Mouse (Mus musculus) cerebellum, adult (tissue): Measurements from ENCODE around the gene Cep112.
"Not testable (repeated sequence)": the region's sequence is repeated elsewhere in the genome, so short reads cannot be mapped to it uniquely, and the experiment has no call there.

ENCODE experiments used
- ATAC-seq: cut with Nextera tagmentation; 2 replicates; pipeline ENCODE4 v1.9.2; 2017; ENCODE audit warnings: mild to moderate bottlenecking, moderate library complexity, mixed read lengths; ENCODE audit not compliant: insufficient number of reproducible peaks, low FRiP score, low TSS enrichment

The Cep112 gene

DNA sequence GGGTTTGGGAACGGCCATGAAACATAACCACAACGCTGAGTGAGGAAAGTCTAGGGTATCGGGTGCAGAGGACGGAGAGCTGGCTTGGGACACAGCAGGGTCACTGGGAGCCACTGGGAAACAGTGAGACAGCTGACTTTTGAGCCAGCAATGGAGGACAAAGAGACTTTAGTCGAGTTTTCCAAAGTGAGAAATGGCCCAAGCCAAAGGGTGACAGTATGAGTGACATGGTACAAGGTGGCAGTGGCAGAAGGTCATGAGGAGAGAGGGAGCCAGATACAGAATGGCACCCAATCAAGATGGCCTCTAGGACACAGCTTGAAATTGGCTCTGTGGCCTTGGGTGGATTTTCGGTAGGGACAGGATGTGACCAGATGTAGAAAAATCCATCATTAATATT, 433.9 kb downstream of the Cep112 start:
- no peak for ATAC-seq

DNA sequence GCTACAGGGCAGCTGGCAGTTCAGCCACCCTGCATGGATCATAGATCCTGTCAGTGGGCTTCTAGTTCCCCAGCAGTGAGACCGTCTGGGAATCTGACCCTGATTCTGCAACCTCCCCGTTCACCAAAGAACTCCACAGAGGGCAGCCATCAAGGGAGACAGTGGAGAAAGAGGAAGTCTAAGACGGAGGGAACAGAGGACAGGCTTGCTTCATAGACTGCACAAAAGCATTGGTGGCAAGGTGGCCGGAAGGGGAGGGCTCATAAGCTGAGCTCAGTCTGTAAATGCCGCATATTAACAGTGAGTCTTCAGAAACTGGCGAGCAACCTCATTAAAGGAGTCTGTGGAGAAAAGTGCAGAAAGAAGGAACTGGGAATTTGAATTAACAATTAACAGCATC, 437.4 kb downstream of the Cep112 start:
- ATAC-seq: no peak

DNA sequence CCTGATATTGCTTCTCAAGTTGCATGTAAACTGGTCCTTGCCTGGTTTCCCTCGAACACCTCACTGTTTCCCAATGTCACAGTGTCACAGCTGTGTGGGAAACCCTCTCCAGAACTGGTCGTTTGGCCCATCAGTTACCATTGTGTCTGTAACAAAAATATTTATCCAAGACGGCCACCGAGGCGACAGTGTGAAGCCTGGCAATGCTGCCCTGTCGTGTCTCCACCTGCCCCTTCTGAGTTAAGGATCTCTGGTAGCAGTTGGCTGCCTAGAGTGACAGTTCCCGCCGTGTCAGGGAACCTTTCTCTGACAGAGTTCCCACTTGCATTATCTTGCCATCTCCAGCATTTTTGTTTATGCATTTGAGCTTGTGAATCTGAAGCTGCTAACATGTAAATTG, 440.8 kb downstream of the Cep112 start:
- no peak for ATAC-seq

DNA sequence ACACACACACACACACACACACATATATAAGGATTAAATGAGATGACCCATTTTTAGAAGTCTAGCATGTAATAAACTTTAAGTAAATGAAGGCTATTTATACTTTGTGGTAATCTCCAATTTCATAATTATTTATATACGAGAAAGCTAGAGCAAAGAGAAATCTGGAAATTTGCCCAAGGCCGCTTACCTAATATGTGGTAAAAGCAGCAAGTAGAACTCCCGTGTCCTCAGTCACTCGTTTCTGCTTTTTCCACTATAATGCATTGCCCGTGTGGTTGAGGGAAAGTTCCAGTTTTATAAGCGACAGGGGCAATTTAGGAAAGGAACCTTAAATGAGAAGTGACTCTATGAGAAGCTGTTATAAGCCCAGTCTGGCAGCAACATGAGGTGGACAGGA, 442.5 kb downstream of the Cep112 start:
- no peak for ATAC-seq

DNA sequence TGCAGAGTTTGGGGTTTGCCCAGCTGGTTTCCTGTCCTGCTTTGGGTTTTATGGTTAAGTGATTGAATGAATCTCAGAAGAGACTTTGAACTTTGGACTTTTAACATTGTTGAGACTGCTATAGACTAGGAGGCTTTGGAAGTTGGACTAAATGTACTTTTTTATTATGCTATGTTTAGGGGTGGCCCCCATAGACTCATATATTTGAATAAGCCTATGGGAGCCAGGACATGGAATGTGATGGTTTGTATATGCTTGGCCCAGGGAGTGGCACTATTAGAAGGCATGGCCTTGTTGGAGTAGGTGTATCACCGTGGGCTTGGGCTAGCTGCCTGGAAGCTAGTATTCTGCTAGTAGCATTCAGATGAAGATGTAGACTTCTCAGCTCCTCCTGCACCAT, 446.3 kb downstream of the Cep112 start:
- not testable (repeated sequence) for ATAC-seq

DNA sequence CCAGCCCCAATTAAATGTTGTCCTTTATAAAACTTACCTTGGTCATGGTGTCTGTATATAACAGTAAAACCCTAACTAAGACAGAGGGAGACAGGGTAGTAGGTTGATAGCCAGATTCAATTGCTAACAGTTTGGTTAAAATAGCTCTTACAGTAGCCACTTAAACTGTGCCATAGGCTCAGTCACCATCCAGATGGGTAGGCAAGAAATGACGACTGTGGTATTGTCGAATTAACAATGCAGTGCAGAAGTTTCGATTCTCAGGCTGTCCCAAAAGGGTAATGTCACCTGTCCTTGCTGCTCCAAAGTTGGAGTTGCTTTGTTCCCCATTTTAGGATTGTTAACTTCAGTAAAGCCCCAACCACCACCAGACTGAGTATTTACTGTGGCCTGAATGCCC, 446.8 kb downstream of the Cep112 start:
- no peak for ATAC-seq

DNA sequence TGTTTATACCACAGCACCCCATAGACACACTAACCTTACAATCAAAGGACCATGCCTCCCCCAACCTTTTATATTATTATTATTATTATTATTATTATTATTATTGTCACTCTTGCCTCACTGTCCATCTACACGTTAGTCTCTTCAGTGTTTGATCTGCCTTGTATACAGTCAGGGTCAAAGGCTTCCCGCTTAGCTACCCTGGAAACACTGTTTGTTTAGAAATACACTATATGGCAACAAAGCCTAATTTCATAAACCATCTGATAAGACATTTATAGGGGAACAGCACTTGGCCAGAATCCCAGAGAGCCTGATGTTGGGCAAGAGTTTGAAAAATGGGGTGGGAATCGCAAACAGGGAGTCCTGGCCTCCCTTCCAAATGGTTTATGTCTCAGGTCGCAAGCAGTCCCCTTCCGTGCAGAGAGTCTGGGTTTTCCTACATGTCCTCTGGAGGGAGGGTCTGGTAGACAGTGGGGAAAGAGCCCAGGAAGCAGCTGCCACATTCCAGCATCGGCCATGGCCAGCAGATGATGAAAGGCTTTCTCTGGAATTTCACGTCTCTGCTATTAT, 451.7 kb downstream of the Cep112 start:
- ATAC-seq: no peak

DNA sequence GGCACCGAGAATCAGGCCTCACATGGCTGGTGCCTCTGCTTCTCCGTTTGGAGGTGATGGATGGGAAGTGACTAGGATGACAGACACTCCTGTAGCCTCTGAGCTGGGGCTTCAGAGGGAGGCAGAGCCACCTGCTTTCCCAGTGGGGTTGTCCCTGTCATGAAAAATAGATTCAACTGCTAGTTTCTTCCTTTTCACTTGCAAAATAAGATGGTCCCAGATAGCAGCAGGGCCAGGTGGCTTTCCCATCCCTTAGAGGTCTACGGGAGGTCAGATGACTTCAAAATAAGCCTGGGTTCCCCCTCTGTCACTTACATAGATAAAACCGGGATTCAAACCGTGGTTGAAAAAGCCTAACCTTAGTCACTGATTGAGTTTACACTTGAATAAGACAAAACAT, 452.5 kb downstream of the Cep112 start:
- ATAC-seq: no peak

DNA sequence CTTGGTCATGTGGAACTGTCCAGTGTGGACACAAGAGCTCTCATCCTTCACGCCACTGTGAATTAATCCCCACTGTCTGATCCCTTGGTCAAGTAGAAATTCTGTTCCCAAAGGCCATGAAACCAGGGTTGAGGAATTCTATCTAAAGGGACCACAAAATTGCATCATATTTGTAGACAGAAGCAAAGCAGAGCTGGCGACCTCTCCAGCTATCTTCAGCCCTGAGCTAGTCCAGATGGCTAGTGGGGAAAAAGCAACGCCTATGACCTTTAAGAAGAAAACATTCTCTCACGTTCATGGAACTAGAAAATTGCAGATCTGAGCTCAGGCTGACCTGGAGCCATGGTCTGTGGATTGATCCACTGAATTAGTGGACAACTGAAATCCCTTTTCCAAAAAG, 455.6 kb downstream of the Cep112 start:
- ATAC-seq: no peak

DNA sequence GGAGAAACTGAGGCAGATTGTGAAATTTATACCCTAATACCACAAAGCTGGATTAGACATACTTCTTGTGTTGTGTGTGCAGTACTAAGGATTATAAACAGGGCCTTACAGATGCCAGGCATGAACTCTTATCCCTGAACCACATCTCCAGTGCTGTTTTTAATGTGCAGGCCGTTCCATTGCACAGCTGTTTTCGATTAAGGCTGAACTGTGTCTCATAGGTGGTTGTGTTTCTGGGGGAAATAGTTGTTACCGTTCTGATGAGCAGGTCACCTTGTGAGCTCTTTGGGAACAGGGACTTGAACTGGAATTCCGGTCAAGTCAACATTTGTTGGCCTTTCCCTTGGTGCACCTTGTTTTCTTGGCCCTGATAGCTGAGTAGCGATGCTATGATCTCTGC, 456.7 kb downstream of the Cep112 start:
- no peak for ATAC-seq

DNA sequence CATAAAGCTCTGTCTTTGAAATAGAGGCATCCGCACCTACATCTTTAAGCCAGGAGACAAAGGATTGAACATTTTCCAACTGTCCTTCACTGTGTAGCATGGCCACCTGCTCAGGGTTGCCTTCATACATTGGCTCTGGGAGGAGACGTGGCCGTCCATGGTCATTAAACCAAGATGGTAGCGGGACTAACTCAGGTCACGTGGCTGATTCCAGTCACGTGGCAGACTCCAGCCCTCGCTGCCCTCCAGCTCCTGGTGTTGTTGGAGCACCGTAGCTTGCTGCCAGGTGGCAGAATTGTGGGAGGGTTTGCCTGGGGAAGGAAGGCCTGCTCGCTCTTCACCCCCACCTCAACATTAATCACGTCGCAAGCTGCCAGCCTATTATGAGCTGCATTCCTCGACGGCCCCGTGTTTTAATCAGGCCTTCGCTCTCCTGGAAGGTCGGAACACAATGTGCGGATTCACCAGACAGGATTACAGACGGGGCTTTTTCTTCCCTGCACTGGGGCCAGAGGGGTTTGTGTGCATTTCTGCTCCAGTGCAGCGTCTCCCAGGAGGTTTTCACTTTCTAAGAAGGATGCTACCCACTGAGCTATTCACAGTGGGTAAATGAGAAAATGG, 460.4 kb downstream of the Cep112 start:
- no peak for ATAC-seq

DNA sequence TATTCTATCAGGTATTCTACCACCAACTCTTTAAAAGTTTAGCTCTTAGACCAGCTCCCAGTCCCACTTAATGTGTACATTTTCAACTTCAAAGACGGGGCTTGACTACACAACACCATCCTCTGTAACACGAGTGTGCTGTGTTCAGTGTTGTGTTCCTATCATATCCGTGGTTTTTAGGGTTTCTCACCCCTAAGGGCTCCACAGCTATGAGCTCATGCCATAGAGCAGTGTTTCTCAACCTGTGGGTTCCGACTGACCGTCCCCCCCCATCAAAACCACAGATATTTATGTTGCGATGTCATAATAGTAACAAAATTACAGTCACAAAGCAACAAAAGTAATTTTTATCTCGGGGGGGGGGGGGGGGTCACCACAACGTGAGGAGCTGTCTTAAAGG, 461.1 kb downstream of the Cep112 start:
- ATAC-seq: no peak

DNA sequence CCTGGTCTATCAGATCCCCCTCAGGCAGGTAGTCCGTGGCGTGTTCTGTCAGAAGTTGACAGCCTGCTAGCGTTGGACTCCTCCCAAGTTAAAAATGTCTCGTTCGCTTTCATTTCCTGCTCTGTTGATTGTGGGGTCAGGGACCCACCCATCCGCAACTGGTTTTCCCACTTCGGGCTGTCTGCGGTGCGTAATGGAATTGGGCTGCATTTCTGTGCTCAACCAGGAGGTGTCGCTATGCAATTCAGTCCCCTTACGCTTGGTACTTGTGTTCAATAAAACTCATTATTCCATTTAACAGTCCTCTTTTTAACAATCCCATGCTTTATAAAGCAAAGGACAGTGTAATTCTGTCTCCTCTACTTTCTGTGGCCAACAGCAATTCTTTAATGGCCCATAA, 464.1 kb downstream of the Cep112 start:
- no peak for ATAC-seq

DNA sequence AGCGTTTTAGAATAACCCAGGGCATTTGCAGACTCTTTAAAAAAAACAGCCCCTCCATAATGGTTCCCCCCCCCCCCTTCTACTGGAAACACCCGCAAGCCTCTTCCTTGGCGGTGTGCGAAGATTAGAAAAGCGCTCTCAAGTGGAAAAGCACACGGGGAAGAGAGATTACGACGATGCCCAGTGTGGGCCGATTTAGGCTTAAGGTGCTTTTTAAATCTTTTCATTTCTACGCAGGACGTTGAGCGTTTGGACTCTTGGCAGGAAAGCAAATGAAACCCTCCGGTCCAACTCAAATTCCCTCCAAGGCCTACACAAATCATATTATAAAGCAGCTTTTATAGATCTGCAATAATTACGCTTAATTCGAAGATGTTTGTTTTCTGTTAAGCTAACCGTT, 465.6 kb downstream of the Cep112 start:
- ATAC-seq: no peak

DNA sequence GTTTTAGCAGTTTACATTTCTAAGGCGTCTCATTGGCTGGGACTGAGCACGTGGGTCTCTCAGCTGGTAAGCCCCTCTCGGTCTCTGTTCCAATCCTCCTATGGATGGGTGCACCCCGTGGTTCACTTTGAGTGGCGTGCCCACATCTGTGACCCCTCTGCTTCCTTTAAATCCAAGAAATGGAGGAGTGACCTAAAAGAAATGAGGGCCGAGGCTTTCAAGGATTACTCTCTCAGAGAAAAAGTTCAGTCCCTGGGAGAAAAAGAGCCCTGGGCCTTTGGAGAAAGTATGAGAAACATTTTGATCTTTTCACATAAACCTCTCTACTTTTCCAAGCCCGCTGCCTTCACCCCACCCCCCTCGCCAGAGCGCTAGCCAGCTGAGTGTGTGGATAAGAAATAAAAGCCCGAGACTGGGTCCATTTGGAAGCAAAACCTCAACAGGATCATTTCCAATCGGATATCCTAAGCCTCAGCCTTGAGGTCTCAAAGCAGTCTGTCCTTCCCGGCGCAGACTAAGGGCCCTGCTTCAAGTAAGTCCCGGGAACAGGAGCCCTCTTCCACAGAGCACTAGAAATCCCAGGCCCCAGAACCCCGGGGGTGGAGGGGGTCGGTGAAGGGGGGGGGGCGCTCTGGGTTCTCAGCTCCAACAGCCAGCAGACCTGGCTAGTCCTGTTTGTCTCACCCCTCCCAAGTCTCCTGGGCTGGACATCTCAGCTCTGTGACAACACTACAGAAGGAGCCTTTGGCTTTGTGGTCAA, 466.3 kb downstream of the Cep112 start:
- no peak for ATAC-seq

DNA sequence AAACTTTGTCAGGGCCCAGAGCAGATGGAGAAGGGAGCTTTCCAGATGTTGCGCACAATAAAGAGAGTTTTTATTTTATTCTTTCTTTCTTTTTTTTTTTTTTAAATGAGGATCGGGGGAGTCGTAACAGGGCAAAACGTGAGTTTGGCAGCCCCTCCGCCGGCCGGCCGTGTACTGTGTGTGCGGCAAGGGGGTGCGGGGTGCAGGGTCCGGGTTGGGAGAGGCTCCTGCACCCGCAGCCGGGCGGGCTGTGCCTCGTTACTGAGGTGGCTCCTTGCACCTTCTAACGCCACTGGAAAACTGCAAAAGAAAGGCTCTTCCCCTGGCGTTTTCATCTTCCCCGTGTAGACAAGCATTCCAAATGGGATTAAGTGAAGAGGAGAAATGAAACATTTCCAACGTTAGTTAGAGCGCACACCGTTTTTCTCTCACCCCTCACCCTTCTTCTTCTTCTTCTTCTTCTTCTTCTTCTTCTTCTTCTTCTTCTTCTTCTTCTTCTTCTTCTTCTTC, 466.9 kb downstream of the Cep112 start:
- no peak for ATAC-seq

DNA sequence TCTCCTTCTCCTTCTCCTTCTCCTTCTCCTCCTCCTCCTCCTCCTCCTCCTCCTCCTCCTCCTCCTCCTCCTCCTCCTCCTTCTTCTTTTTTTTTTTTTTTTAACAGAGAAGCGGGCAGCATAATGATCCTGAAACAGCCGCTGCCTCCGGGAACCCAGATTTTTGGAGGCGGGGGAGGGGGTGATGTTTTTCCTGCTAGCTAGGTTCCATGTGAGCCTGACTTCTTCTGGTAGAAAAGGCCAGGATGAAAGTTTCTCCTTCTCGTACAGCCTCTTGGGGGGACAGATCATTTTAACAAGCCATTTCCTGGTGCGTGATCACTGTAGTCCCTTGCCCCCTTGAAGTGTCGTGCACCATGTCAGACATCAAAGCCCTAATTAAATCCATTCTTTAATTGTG, 467.4 kb downstream of the Cep112 start:
- ATAC-seq: no peak

DNA sequence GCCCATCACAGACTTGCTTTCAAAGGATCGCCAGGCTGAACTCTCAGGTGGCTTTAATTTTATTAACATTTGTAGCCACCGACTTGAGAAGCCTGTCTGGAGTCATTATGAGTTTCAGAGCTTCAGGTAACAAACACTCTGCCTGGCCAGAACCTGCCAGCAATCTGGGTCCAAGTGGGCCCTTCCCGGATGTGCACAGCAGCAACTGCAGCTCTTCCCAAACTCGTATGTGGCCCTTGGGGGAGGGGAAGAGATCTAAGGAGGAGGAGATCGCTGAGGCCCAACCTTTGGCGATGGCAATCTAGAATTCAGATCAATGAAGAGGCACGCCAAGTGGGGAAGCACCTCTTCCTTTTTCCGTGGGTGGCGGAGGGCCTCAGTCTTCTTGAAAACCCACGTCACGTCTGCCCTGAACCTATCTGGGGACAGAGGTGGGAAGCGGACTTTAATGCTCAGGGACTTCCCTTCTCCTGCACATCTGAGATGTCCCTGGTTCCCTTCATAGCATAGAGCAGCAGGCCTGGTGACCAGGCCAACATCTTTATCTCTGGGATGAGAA, 468.3 kb downstream of the Cep112 start:
- no peak for ATAC-seq

DNA sequence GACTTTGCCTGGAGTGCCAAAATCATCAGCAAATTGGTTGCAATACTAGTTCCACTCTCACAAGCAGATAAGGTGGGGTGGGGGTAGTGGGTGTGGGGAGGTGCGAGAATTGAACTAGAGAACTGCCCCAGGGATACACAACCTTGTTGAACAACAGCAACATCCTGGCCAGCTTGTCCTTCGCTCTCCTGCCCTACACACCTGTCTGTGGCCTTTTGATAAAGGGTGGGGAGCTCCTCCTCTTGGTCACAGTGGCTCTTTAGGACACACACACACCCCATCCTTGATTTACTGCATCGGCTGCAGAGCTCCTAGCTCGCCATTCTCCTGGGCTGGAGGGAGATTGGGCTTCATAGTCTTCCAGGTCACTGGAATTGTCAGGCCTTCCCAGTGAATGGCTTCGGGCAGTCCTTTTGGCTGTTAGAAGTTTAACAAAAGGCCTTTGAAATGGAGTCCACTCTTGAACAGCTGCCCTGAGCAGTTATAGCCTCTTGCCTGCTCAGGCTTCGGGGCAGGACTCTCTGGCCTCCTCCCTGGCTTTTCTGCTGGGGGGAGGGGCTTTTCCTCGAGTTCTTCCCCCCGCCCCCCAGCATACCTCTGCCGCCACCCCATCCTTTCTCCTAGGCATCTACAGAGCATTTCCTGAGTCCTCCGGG, 469.0 kb downstream of the Cep112 start:
- ATAC-seq: no peak

DNA sequence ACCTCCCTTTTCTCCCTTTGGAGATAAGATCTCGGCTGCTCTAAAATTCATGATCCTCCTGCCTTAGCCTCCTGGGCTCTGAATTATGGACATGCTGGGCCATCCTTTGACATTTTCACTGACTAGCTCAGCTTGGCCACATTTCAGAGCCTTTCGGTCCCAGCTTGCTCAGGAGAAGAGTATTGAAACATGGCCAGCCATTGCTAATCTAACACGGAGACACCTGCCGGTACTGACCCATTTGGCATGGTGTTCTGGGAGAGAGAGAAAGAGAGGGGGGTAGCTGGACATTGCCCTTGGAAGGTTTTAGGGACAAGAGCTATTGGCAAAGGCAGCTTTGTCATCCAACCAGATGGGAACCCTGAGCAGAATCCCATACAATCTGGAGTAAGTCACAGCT, 472.0 kb downstream of the Cep112 start:
- peak; percentile 73 for ATAC-seq

DNA sequence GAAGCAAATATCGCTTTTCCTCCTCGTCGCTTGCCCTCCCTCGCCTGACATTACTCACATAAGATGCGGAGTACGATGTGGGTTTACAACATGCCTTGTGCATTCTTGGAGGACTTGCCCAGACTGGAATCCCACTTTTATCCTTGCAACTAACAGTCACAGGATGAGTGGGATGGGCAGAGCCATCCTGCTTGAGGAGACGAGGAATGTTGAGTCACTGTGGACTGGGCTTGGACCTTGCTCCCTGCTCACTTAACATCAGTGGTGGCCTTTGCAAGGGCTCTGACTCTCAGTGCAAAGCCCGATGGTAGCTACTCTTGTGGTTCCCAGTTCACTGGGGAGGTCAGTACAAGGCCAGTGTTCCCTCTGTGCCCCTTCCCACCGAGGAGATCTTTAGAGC, 473.1 kb downstream of the Cep112 start:
- no peak for ATAC-seq
